Mouse (Mus musculus) forebrain, embryonic 15.5 days (tissue): Measurements from ENCODE around the gene Hus1b. TPM values are rescaled to one million over a fixed set of nuclear protein-coding genes. Genes with fewer than 3 reads are reported as not detected.

ENCODE experiments used
- polyA plus RNA-seq: library from polyadenylated mRNA; unstranded; fragments of >200 nt; fragmentation: Nextera tagmentation; extraction: Ambion mirVana; gene quantifications from 2 replicates; pipeline ENCODE4 v1.2.1, GENCODE M21; 2015

The Hus1b gene
- polyA plus RNA-seq, 1 experiment from 2014 or later: not detected

Other genes with a start within 250 kb of the Hus1b start
- 0.06 and 0.23 TPM in 2 replicates for gene Irf4, start 198.5 kb downstream of the Hus1b start, polyA plus RNA-seq
- 55.8 and 56.4 TPM in 2 replicates for gene Exoc2, start 26.3 kb upstream of the Hus1b start, polyA plus RNA-seq
- gene Gm5447, start 26.4 kb upstream of the Hus1b start, polyA plus RNA-seq: 0.09 TPM in 1 of 2 replicates, not detected in the other